Mouse (Mus musculus): ENCODE measurements around the gene Ccnjl.

DNA sequence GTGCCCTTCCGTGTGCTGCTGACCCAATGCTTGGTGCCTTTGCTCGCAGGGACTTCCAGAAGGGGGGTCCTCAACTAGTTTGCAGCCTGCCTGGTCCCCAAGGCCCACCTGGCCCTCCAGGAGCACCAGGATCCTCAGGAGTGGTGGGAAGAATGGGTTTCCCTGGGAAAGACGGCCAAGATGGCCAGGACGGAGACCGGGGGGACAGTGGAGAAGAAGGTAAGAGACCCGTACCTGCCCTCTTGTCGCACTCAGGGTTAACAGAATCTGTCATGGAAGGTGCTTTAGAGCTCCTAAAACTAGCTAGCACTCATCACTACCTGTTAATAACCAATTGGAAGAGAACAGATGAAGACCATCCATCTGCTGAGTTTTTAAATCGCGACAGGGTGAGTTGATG lies 42.7 kb upstream of the Ccnjl start:
- TF ChIP-seq E2F4 (IDR thresholded peaks at IDR 0.05; ENCODE audit: borderline replicate concordance, low read depth, low read length) (no peak), POLR2A (IDR thresholded peaks at IDR 0.05; ENCODE audit: control insufficient read depth in 1 of 2, insufficient read depth in 1 of 2, low read depth in 1 of 2, low read length in 2 of 2, poor library complexity in 1 of 2) (no peak), ZNF384 (IDR thresholded peaks at IDR 0.05; ENCODE audit: low read depth, low read length) (no peak), JUND (IDR thresholded peaks at IDR 0.05; ENCODE audit: low read depth, low read length) (no peak), CTCF (IDR thresholded peaks at IDR 0.05 in 2 of 3, conservative IDR thresholded peaks at IDR 0.05 in 1 of 3; ENCODE audit: control insufficient read depth in 1 of 3, insufficient read depth in 1 of 3, low read depth in 2 of 3, low read length in 3 of 3, poor library complexity in 1 of 3, severe bottlenecking in 1 of 3) (no peak)
